Mouse (Mus musculus) cerebellum, adult 11-12 months (tissue): Measurements from ENCODE around the gene Rab25.
"Not testable (repeated sequence)": the region's sequence is repeated elsewhere in the genome, so short reads cannot be mapped to it uniquely, and the experiment has no call there.

ENCODE experiments used
- DNase-seq: peaks from one replicate; pipeline ENCODE4 v3.0.0; 2022

Gene Rab25

DNA sequence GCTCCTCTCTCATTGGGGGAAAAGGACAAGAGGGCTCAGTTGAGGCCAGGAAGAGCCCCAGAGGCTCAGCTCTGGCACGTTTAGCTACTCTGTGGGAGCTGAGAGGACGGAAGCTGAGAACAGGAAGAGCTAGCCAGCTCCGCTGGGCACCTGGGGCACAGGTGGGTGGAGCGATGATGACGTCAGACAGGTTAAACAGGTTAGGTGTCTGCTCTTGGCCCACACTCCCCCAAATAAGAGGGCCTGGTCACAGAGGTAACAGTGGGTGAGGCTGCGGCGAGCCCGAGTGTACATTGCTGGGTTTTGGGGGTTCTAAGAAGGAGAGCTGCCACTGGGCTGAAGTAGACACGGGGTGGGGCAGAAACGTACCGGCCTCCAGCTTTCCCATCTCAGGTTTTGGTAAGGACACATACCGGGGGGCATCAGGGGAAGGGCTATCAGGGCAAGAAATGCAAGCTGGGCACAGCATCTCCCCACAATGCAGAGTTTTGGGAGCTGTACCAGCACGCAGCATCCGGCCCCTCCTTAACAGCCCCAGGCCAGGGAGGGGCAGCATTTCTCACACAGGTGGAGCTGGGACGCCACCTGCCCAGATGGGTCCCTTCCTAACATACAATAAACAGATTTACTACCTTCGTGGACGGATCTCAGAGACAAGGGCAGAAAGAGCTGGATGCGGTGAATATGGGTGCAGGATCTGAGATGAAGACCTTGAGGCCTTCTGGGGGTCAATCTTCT lies at the start of gene Rab25:
Rab25 (minus strand) TSS at position 121 of the 738 bp plus-strand sequence.
- peak; percentile 47 for DNase-seq

DNA sequence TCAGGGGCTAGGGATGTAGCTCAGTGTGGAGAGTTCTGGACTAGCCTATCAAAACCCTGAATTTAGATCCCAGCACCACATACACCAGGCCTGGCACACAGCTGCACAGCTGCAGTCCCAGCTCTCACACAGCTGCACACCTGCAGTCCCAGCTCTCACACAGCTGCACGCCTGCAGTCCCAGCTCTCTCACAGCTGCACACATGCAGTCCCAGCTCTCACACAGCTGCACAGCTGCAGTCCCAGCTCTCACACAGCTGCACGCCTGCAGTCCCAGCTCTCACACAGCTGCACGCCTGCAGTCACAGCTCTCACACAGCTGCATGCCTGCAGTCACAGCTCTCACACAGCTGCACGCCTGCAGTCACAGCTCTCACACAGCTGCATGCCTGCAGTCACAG lies 48.4 kb upstream of the Rab25 start:
- not testable (repeated sequence) for DNase-seq

DNA sequence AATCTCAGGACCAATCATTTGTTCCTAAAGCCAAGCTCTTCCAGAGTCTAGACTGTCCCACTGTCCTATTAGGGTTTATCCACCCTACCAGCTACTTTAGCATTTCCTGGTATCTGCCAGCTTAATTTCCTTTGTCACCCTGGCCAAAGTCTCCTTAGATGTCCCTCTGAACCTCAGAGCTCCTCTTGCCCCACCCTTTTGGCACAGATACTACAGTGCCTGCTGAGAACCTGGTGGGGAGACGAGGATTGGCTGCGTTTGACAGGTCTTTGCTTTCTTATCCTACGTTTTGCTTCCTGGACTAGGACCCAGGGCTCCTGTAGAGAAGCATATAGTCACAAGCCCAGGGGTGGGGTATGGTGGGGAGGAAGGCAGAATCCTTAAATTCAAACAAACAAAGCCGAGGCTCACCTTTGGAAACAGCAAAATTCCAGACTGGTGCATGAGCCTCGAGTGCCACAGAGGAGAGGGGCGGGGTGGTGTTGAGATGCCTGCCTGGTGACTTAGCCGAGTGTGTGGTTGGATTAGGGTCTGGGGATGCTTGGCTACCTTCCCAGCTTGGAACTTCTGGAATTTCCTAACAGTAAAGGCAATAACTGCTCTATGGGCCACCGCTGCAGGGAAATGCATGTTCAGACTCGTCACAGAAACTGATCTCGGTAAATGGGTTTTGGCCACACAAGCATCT lies 45.9 kb upstream of the Rab25 start:
- no peak for DNase-seq

DNA sequence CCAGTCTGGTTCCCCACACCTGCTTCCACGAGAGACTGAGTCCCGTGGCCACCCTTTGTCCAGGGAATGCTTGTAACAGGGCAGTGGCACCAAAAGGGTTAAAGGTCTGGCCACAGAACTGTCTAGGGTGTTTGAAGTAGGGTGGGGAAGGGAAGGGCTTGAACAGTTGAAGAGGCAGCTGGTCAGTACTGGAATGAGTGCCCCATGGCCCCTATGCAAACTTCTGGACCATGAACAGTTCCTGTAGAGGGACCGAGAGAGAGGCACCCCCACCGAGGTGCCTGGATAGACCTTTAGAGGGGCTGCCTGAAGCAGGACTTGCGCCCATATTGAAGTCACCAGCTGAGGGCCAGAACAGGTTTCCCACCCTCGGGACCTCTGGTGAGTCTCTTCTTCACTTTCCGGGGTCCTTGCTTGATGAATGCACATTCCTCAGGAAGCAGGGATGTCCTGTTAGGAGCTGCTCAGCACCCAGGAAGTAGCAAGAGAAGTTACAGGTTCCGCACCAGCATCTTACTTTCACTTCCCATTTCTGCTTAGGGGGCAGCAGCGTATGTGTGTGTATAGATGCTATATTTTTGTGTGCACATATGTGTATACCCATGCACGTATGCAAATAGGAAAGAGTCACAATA lies 45.0 kb upstream of the Rab25 start:
- DNase-seq = no peak

DNA sequence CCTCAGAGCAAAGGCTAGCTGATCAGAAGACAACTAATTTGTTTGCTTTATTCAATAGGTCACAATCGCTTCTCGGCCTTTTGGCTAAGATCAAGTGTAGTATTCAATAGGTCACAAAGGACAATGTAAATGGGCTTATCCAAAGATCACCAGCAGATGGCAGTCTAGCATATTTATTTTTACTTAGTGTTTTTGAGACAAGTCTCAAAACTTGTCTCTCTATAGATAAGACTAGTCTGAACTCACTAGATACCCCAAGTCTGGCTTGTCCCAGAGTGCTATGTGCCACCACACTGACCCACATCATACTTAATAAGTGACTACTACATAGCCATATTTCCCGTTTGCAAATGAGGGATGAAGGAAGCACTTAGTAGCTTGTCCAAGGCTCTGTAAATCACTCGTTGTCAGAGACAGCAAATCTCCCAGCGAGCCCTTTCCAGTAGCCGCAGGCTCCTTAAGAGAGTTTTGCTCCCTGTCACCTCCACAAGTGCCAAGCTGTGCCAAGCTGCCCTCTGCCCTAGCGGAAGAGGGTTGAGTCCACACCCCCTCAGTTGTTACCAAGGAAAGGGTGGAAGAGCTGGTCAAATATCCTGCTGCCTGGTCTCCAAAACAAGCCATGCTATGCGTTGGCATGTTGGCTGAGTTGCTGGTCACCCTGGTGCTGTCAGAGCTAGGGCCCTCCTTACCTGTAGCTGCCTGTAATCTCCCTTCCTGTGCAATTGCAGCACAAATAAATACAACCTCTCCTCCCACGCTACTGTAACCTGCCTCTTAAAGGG lies 44.0 kb upstream of the Rab25 start:
- DNase-seq = no peak

DNA sequence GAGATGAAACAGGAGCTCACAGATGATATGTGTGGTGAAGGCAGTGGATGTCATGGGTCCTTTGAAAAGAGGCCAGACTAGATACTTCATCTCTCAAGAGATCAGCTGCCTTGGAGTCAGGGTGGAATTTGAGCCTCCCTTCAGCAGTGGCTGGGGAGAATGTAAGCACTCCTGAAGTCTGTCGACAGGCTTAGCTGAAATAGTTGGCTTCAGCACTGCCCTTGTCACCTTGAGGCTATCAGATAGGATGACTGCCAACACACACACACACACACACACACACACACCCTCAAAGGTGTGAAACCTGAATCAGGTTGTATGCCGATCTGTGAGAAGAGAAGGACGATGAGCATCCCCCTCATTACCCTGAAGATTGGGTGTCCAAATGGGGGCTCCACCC lies 42.9 kb upstream of the Rab25 start:
- DNase-seq = no peak

DNA sequence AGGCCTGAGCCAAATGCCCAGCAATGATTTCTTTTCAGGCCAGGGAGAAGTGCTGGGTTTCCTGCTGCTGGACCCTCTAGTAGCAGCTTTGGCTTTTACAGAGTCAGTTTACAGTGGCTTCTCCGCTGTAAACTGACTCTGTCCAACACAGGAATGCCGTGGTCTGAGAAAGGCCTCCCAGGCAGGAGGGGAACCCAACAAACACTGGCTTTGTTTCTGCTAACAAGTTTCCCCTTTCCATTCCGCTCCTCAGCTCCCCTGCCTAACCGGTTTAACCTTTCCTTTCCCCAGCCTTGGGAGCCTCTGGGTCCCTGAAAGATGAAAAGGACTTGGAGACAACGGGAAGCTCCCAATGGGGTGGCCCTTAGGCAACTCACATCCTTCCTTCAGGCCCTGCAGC lies 42.1 kb upstream of the Rab25 start:
- no peak for DNase-seq

DNA sequence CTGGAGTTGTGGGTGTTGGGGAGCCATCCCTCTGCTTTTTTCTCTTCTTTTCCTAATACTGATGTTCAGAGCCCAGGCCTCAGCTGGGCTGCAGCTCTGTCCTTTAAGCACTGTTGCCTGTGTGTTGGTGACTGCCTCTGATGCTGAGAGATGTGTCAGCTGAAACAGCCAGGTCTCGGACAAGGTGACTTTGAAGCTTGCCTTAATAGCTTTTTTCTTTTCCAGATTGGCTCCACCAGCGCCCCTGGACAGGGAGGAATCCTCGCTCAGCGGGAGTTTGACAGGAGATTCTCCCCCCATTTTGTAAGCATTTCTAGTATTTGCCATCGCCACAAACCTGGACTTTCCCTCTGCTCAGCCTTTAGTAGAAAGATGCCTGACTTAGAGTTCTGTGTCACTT lies 38.5 kb upstream of the Rab25 start:
- DNase-seq = no peak

DNA sequence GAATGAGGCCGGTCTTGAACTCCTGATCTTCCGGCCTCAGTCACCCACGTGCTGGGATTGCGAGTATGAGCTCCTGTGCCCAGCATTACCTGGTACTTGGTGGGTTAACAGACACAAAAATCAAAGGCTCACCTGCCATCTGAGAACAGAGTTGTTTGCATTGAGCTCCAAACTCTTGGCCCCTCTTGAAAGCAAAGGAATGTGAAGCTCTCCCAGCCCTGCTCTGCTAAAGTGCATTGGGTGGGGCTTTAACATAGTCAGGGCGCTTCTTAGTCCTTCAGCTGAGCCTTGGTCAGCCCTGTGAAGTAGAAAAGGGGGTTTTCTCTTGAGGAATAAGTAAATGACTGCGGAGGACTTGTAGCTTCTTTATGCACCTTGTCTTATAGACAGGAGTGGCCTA lies 37.7 kb upstream of the Rab25 start:
- DNase-seq = no peak

DNA sequence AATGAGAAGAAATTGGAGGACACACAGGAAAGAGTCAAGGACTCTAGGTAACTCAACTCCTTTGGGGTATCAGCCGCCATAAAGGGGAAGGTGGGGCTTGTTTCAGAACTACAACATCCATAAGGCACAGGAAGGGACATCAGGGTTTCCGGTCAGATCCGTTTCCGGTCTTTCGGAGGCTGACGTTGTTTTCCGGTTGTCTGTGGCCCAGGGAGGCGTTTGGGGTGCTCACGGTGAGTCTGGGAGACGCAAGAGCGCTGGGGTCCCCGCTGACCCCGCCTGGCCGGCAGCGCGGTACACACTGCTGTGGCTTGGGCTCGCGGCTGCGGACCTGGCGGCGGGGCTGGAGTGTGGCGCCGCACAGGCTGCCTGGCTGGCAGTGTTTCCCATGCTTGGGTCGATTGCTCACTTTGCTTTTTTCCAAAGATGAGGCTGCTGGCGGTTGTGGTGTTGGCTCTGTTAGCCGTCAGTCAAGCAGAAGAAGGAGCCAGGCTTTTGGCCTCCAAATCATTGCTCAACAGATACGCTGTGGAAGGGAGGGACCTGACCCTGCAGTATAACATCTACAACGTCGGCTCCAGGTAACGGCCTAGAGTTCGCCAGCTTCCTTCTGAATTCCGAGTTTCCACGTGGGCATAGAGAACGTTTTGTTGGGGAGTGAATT lies 31.5 kb upstream of the Rab25 start:
- DNase-seq = peak; percentile 80

DNA sequence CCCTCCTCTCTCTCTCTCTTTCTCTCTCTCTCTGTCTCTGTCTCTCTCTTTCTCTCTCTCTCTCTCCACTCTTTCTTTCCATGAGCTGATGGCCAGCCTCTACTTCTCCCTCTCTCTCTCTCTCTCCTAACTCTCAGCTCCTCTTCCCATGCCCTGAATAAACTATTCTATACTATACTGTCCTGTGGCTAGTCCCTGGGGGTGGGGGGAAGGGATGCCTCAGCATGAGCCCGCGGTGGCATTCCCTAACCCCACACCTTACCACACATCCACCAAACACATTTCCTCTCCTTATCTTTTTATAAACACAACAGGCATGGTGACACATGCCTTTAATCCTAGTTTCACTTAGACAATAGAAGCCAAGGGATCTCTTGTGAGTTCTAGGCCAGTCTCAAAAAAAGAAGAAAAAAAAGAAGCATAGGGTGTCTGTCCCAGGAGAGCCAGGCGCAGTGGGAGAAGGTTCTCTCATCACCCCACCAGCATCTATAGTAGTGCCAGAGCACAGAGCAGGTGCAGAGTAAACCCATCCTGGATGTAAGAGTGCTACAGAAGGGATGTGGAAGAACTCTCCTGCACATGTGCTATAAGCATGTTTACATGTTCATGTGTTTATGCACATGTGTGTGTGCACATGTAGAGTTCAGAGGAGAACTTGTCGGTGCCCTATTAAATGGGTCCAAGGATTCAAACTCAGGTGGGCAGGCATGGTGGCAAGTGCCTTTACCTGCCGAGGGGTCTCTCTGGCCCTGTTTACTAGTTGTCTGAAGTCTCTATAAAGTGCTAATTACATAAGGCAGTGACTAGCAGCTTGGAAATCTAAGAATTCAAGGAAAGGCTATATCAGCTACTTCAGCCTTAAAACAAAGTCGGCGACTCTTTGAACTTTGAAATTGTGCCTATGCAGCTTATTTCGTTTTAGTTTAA lies 30.7 kb upstream of the Rab25 start:
- no peak for DNase-seq

DNA sequence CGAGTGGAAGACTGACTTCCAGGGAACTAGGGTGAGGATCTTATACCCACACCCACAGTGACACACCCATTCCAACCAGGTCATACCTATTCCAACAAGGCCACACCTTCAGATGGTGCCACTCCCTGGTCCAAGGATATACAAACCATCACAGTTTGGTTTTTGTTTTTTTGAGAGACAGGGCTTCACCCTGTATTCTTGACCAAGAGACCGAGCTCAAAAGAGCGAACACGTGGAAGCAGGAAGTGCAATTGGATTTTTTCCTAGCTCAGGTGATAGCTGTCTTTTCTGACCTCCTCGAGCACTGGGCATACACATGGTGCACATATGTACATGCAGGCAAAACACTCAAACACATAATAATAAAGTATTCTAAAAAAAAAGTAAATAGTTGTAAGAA lies 29.7 kb upstream of the Rab25 start:
- not testable (repeated sequence) for DNase-seq

DNA sequence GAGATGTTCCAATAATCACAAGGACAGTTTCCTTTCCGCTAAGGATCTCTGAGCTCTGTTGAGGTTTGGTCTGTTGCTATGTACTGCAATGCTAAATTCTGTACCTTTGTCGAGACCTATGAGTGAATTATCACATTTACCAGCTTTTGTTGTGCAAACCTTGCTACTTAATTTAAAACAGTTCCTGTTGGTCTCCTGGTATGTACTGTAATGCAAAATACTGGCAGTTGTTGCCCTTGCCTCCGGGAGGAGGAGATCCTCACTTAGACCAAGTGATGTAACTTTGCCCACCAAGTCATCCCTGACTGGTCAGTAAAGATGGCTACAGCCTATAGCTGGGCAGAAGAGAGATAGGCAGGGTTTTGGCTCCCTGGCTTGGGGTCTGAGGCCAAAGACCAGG lies 27.4 kb upstream of the Rab25 start, which contains the start of gene Ssr2:
Ssr2 (plus strand) TSS at position 337 of the 400 bp plus-strand sequence.
- DNase-seq = no peak

DNA sequence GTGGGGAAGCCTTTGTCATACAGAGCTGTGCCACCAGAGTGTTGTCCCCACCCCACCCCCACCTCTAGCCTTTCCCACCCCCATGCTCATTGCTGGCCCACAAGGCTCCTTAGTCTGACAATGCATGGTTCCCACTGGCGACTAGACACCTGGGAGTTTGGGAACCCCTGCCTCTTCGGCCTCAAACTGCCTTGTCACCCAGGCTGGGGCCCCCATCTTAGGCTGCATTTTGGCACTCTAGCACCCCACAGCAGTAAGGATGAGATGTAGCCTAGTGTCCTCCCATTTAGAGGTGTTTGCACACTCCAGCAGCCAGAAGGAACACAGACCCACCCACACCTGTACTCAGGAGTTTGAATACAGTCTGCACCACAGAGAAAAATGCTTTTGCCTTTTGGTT lies 25.7 kb upstream of the Rab25 start:
- no peak for DNase-seq

DNA sequence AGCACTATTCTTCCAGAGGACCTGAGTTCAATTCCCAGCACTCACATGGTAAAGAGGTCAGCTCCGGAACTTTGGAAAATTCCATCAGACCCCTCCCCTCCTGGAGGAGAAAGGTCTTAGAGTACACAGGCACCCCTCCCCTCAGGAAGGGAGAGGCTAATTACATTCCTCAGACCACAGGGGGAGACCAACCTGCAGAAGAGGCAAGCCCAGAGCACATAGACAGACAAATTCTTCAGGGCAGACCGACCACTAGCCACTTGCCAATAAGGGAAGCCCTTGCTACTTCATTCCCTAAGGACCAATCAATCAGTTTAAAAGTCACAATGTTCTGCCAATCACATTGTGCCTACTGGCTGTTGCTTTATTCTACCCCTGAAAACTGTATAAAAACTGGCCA lies 24.7 kb upstream of the Rab25 start:
- DNase-seq = no peak

DNA sequence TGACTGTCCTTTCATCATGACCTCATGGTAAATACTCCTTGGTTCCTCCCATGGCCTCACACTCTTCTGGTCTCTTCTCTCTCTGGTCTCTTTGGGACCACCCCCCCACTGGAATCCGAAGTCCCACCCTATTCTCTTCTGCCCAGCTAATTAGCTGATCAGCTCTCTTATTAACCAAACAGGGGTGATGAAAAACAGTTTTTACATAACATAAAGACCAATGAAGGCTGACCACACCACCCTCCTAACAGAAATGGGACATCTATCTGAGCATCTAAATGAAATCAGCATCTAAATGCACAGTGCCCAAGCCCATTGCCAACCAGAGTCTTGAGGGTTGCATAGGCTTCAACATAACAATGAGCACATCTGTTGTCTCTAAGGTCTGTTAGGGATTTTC lies 23.8 kb upstream of the Rab25 start:
- DNase-seq = no peak

DNA sequence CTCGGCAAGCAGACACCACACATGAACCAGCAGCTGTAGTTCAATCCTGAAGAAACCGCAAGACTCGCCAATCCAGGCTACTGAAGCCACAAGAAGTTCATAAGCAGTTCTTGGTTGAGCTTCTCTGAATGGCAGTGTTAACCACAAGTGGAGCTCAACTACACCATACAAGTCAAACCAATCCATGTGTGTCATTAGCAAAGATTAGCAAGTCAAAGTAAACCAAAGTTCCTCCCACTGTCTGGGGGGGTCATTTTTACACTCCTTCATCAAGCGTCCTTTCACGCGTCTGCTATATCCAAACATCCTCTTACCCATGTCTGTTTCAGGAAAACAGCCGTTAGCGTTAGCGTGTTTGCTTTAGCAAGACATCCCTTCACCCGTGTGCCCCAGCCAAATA lies 22.2 kb upstream of the Rab25 start:
- no peak for DNase-seq

DNA sequence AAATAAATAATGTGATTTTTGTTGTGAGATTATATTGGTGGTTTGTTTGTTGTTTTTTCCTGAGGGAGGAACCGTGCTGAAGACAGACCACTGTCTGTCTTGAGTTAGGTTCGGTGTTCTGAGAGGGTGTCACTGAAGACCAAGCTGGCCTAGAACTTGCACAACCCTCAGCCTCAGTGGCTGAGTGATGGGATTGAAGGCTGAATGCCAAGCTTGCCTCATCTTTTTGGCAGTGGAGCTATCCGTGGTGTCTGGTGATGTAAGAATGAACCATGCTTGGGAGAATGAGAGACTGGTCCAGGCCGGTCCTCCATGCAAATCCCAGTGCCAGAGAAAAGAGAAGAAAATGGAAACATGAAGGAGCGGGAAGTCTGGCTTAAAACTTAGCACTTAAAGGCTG lies 21.6 kb upstream of the Rab25 start:
- DNase-seq = no peak

DNA sequence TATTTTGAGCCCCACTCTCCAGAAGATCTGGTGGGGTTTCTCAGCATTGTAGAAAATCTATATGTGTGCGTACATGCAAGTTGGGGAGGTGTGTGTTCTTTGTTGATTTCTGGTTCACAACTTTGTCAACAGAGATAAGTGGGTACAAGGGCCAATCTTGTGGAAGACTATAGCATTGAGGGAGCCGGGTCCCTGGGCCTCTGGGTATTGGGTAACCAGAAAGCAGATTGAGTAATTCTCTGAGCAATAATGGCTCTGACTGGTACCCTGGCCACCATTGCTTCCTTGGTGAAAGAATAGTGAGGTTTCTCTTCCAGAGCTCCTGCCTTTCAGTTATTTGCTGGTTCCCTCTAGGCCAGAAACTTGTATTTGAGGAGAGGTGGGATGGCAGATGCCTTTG lies 21.0 kb upstream of the Rab25 start:
- no peak for DNase-seq

DNA sequence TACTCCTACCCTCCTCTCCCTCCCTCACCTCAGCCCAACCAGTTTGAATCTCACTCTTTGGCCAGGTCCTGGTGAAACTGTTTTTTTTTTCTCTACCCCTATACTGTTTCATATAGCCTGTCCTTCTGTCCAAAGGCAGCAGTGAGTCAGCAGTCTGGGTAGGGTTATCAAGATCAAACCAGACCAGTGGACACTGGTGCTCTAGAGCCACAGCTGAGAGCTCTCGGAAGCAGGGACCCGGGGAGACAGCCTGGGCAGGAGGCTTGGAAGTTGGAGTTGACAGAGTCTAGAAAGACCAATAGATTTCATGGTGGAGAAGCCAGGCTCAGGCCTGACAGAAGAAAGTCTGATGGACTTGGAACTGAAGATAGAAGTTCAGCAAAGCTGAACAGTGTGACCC lies 20.5 kb upstream of the Rab25 start:
- DNase-seq = no peak

DNA sequence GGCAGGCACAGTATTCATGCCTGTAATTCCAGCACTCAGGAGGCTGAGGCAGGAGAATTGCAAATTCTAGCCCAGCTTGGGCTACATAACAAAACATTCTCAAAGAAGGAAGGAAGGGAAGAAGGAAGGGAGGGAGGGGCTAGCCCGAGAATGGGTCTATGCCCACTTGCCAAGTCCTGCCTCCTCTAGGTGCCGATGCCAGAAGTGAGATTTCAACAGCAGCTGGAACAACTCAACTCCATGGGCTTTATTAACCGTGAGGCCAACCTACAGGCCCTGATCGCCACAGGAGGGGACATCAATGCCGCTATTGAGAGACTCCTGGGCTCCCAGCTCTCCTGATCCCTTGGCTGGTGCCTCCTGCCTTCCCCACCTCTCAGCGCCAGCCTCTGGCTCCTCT lies 19.8 kb upstream of the Rab25 start:
- DNase-seq = no peak
